Mouse (Mus musculus) kidney, postnatal 10 days (tissue): ENCODE measurements around the gene Akr1b7.

Experiments used
- DNase-seq: peaks from one replicate; pipeline ENCODE4 v3.0.0; 2021; ENCODE audit warnings: mixed read lengths

Gene Akr1b7

DNA sequence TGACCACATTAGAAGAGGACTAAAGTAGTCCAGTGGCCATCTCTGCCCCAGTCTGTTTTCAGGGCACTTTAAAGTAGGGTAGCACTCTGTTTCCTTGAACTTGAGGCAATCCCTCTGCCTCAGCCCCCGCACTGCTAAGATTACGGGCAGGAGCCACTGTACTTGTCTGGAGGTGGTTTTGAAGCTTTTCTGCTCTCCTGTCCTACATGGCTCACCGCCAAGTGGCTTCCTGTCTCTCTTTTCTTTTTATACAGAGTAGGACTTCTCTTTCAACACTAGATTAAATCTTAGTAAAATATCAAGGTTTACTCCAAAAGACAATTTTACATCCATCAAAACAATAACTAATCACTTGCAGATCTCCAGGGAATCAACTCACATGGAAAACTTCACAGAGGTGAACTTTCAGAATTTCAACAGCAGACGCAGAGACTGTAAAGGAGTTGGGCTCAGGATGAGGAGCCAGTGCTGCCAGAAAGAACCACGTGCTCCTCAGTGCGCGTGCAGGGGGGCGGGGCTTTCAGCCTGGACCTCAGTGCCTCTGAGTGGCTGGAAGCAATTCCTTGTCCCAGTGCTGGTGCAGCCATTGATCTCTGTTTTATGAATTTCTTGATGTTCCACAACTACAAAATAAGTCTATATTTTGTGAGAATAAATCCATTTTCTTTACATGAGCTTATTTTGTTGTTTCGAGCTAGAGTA, 29.6 kb downstream of the Akr1b7 start:
- DNase-seq: peak; percentile 11

DNA sequence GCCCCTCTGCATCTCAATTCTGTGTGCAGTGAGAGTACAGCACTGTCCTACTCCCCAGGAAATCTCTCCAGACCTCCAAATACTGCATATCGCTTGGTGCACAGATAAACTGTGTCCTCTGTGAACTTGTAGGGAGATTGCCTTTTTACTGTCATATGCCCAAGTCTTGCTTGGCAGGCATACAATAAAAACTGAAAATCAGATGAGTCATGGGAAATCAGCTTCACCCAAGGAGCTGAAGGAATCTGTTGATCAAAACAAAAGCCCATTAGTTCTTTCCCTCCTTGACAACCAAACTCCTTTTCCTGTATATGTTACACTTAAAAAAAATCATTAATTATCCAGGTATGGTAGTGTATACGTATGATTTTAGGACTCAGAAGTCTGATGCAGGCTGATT, 31.7 kb downstream of the Akr1b7 start:
- no peak for DNase-seq

DNA sequence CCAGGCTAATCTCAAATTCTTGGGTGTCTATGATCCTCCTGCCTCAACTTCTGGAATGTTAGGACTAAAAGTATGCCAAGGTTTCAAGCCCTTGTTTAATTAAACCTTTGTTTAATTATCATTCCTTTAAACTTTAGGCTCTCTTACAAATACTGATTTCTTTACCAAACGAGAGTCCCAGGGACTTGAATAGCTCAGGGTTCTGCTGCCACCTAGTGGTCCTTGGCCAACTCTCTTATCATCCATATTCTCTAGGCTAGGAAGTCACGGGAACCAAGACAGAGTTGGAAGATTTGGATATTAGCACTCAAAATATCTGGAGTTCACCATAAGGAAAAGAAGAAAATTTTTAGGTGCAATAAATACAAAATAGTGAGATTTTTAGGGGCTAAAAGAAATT, 35.8 kb downstream of the Akr1b7 start:
- peak; percentile 88 for DNase-seq

DNA sequence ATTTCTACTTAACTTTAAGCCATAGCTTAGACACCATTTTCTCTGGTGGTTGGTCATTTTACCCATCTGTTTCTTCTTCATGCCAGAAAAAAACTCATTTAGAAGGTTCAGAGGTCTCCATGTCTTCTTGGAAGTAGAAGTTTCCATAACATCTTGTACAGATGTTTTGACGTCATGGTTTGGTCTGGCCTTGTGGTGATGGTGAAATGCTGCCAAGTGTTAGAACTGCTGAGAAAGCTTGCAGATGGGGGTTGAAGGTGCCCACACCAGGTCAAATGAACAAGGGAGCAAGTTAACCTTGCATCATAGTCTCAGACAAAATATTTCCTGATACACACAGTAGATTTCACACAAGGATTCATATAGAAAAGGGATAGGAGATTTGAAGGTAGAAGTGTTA, 36.6 kb downstream of the Akr1b7 start:
- no peak for DNase-seq

DNA sequence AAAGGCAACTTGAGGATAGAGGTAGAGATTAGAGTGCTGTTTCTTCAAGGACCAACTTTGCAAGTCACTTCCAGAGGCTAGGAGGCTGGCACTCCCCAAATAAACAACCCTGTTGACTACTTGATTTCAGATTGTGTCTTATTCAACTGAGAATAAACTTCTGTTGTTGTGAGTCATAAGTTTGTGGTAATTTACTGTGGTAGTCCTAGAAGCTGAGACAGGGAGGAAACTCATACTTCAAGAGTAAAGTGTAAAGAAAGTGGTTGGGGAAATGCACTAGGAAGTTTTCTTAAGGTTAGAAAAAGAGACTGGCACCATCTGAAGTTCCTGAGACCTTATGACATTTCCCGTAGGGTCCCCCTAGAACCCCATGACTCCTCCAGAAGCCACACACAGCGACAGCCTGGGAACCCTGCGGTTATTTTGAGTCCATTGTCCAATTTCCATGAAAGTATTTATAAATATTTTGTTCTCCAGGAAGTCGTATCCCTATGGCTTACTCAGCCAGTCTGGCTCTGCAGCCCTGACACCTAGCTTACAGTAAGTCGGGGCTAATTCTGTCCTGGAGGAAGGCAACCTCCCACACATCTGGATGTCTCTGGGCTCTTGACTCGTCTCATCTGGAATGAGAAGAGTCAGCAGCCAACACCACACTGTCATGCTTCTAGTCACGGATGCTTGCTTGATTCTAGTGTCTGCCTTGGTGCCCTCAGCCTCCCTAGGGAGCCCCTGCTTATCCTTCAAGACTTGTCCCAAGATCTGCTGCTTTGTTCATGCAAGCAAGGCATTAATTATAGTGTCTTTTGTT, 41.0 kb downstream of the Akr1b7 start:
- no peak for DNase-seq

DNA sequence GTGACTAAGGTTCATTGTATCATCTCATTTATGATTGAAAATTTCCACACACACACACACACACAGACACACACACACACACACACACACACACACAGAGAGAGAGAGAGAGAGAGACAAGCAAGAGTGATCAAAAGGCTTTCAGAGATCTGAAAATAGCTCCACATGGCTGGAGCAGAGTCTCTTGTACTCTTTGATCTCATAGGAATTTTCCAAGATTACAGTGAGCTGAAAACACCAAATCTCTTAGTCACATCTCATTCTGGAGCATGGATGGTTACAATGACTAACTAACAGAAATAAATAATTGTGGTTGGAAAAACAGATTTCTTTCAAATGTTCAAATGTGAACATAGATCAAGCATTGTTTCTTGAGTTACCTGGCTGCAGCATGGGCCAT, 47.3 kb downstream of the Akr1b7 start:
- DNase-seq: no peak

DNA sequence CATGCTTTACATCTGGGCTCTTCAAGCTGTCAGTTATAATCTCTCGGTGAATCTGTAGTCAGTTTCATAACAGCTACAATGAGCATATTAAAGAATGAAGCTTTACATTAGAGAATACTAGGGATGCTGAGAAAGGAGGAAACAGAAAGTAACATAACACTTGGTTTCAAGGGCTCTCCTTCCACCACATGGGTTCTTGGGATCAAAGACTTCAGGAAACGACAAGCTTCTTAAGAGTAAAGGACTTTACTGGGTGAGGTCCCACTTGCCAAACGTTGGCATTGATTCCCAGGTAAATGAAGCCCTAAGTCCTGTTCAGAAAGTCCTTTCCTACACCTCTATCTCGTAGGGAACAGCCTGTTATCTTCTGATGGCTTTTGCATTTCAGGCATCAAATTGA, 48.5 kb downstream of the Akr1b7 start:
- no peak for DNase-seq

DNA sequence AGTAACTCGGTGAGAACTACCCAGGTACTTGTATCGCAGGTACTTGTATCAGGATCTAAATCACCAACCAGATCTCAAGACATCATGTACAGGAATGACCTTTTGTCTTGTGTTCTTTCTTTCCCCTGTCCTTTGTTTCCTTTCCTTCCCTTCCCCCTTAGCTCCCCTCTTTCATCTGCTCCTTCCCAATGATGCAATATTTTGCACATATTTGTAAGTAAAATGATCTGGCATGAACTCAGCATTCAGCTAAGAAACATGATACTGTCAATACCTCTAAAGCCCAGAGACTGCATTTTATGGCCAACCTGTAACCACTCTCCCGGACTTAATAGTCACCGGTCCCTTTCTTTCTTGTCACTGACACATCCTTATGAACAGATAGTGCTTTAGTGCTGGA, 51.4 kb downstream of the Akr1b7 start:
- no peak for DNase-seq

DNA sequence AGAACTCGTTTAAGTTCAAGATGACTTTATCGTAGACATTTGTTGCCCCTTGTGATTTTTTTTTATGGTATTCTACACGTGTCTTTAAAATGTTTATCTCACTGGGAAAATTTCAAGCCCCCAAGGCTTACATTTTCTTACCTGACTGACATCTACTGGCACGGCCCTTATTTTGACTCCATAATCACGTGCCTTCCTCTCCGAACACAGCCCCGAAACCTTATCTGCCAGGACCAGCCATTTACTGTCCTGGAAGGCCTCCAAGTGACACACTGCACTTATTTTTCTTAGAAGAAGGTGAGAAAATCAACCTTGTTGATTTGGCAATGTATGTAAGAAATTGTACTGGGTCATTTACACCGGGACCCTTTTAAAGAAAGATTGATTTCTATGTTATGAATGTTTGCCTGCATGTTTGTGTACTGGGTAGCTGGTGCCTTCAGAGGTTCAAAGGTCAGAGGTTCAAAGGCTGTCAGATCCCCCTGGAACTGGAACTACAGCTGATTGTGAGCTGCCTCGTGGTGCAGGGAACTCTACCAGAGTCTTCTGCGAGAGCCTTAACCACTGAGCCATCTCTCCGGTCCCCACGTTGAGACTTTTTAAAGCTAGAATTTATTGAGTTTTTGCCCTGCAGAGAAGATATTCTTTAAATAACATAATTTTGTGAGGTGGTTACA, 59.4 kb downstream of the Akr1b7 start:
- DNase-seq: no peak
